Mouse (Mus musculus) ES-CJ7 (cell line): ENCODE data around the gene Tmed2.
"Not testable (repeated sequence)": the region's sequence is repeated elsewhere in the genome, so short reads cannot be mapped to it uniquely, and the experiment has no call there.

Experiments
- DNase-seq: peaks from one replicate; pipeline ENCODE4 v3.0.0; 2011; ENCODE audit warnings: low read depth, low spot score

Gene Tmed2

GRCm38 (mm10) chr5:124528351-124528750, 12.1 kb upstream of the Tmed2 start:
- no peak for DNase-seq

- DNase-seq: no peak
These were observed 11.7 kb upstream of the Tmed2 start for GRCm38 (mm10) chr5:124528791-124529190.

- DNase-seq: no peak
These were observed 11.3 kb upstream of the Tmed2 start for GRCm38 (mm10) chr5:124529191-124529651.

GRCm38 (mm10) chr5:124529697-124530096, 10.8 kb upstream of the Tmed2 start:
- DNase-seq: no peak

GRCm38 (mm10) chr5:124530655-124531582, 9.6 kb upstream of the Tmed2 start, which contains the start of gene Rilpl1:
Gene Rilpl1 (minus strand): TSS chr5:124531391.
- peak; percentile 71 for DNase-seq

- DNase-seq: no peak
These were observed 8.9 kb upstream of the Tmed2 start for GRCm38 (mm10) chr5:124531583-124531930.

- DNase-seq: peak; percentile 71
These were observed 8.0 kb upstream of the Tmed2 start for GRCm38 (mm10) chr5:124532451-124532850.

- no peak for DNase-seq
These were observed 5.5 kb upstream of the Tmed2 start for GRCm38 (mm10) chr5:124535016-124535415.

GRCm38 (mm10) chr5:124536776-124537175, 3.7 kb upstream of the Tmed2 start:
- DNase-seq: peak; percentile 62

GRCm38 (mm10) chr5:124538813-124539792, 1.4 kb upstream of the Tmed2 start:
- DNase-seq: peak; percentile 84

GRCm38 (mm10) chr5:124539905-124540304, 590 bp upstream of the Tmed2 start:
- no peak for DNase-seq

GRCm38 (mm10) chr5:124540905-124541601, 558 bp downstream of the Tmed2 start:
- peak; percentile 28 for DNase-seq

- DNase-seq: no peak
These were observed 1.1 kb downstream of the Tmed2 start for GRCm38 (mm10) chr5:124541602-124541973.

- DNase-seq: not testable (repeated sequence)
These were observed 10.2 kb downstream of the Tmed2 start for GRCm38 (mm10) chr5:124550737-124551136.

GRCm38 (mm10) chr5:124551349-124552093, 11.0 kb downstream of the Tmed2 start:
- DNase-seq: peak; percentile 59

- DNase-seq: no peak
These were observed 11.6 kb downstream of the Tmed2 start for GRCm38 (mm10) chr5:124552094-124552472.

- DNase-seq: peak; percentile 96
These were observed 12.2 kb downstream of the Tmed2 start, which contains the start of gene Ddx55 for GRCm38 (mm10) chr5:124552558-124553307. Gene Ddx55 (plus strand): TSS chr5:124552864.

GRCm38 (mm10) chr5:124553607-124554006, 13.1 kb downstream of the Tmed2 start:
- peak; percentile 49 for DNase-seq

- DNase-seq: peak; percentile 38
These were observed 14.7 kb downstream of the Tmed2 start for GRCm38 (mm10) chr5:124555145-124555544.

GRCm38 (mm10) chr5:124571068-124571467, 30.6 kb downstream of the Tmed2 start:
- no peak for DNase-seq
